Mouse (Mus musculus): ENCODE results near the gene Cpa2.
A peak's percentile ranks its signal among the peaks of the same experiment; 100 is the strongest.

Cpa2 gene

DNA sequence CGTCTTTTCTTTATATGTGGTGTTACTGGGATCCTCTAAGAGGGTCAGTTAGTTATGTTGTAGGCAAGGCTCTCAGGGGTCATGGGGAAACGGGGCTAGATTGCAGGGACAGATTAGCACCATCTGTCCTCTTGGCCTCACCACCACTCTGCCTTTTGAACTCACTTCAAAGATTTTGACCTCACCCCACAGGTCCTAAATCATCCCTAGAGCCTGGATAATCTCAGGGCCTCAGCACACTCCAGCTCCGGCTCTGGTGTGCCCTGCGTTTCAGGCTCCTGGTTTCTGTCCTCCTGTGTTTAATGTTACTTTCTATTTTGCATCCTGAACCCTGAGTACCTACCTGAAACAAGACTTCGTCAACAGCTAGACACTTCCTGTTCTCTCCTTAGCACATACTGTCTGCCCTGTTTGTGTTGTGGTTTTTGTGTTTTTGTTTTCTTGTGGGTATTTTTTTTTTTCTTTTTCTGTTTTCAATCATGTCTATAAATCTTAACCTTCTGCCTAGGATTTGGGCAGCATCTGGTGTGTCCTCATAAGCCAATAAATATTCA is 50.5 kb downstream of the Cpa2 start:
- TF ChIP-seq GATA4 (IDR thresholded peaks at IDR 0.05; ENCODE audit: insufficient replicate concordance, low read length), result no peak

- TF ChIP-seq GATA4 (IDR thresholded peaks at IDR 0.05; ENCODE audit: insufficient replicate concordance, low read length), result no peak
Measured at GRCm38 (mm10) chr6:30592417-30592974, 51.1 kb downstream of the Cpa2 start.

- no peak for TF ChIP-seq GATA4 (IDR thresholded peaks at IDR 0.05; ENCODE audit: insufficient replicate concordance, low read length)
Measured at GRCm38 (mm10) chr6:30594364-30594763, 53.0 kb downstream of the Cpa2 start.

DNA sequence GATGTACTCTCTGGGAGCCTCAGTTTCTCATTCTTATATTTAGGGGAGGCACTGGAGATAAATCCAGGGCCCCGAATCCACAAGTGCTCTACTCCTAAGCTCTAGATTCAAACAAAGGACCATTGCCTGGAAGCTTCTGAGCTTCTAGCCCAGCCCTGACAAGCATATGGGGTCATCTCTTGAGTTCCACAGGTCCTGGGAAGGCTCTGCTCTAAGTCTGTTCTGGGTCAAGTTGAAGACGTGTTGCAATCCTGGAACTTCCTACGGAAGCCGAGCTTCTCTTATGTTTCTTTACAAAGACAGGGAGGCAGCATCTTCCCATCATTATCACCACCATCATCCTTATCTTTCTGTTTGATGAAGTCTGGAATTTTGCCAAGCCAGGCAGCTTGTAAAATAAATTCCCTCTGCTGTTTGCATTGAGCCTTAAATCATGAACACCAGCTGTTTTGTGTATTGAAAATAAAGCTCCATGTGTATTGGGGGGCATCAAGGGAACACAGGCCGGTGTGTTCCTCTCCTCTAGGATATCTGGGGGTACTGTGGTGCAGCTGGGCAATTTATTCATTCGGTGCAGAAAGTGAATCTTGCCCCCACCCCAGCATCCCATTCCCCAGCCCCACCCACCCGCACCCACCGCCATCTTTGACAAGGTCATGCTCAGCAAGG is 55.0 kb downstream of the Cpa2 start:
- TF ChIP-seq GATA4 (IDR thresholded peaks at IDR 0.05; ENCODE audit: insufficient replicate concordance, low read length), result no peak

- peak; percentile 85 for TF ChIP-seq GATA4 (IDR thresholded peaks at IDR 0.05; ENCODE audit: insufficient replicate concordance, low read length)
Measured at GRCm38 (mm10) chr6:30600033-30600432, 58.7 kb downstream of the Cpa2 start.

GRCm38 (mm10) chr6:30600995-30601394 is 59.6 kb downstream of the Cpa2 start:
- TF ChIP-seq GATA4 (IDR thresholded peaks at IDR 0.05; ENCODE audit: insufficient replicate concordance, low read length), result no peak

DNA sequence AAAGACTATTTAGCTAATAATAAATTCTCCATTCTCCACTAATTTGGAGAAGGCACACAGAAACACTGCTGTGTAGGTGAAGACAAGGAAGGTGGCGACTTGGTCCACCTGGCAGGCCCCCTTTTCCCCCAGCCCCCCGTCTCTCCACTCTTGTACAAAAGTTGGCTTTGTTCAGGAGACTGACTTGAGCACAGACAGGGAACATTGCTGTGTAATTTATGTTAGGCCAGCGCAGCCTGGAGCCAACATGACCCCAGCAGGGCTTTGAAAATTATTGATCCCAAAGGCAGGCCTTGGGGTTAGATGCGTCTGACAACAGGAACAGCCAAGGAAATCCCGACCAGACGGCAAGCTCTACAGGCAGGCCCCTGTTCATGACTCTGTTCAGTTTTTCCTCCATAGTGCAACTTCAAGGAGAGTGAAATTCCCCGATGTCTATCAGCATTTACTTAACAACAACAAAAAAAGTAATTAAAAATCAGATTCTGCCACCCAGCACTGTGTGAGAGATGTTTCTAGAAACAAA is 63.0 kb downstream of the Cpa2 start:
- no peak for TF ChIP-seq GATA4 (IDR thresholded peaks at IDR 0.05; ENCODE audit: insufficient replicate concordance, low read length)

- TF ChIP-seq GATA4 (IDR thresholded peaks at IDR 0.05; ENCODE audit: insufficient replicate concordance, low read length), result no peak
Measured at GRCm38 (mm10) chr6:30605111-30605510, 63.7 kb downstream of the Cpa2 start.

GRCm38 (mm10) chr6:30605672-30606071 is 64.3 kb downstream of the Cpa2 start:
- no peak for TF ChIP-seq GATA4 (IDR thresholded peaks at IDR 0.05; ENCODE audit: insufficient replicate concordance, low read length)

GRCm38 (mm10) chr6:30610710-30611109 is 69.3 kb downstream of the Cpa2 start, which contains the start of gene Cpa5:
Cpa5 (plus strand) TSS chr6:30611010.
- TF ChIP-seq GATA4 (IDR thresholded peaks at IDR 0.05; ENCODE audit: insufficient replicate concordance, low read length), result no peak

GRCm38 (mm10) chr6:30611212-30611611 is 69.8 kb downstream of the Cpa2 start:
- TF ChIP-seq GATA4 (IDR thresholded peaks at IDR 0.05; ENCODE audit: insufficient replicate concordance, low read length), result no peak
